8 mouse cellular contexts compared by ENCODE assay signal in the genomic region with DNA sequence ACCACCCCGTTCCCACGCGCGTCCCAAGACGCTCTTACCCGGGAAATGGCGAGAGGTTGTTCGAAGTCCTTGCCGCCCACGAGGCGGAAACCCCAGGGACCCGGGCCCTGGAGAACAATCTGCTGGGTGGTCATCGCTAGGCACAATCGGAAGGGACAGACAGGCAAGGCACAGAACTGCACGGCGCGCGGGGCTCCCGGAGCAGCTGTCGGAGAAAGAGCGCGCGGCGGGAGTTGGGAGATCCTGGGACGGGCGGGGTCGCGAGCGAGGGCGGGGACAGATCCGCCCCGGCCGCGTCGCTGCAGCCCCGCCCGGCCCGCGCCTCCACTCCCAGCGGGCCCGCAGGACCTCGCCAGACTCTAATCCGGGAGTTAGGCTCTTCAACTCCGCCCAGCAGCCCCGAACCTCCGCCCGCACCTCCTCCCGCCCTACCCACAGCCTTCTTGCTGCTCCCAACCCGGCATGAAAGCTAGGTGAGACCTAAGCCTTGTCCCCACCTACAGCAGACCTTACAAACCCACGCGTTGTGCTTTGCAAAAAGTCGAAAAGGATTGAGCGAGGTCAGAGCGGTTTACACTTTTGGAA. TPM values are rescaled to one million over a fixed set of nuclear protein-coding genes. Genes with fewer than 3 reads are reported as not detected.
DNase-seq lines count a peak whose midpoint lies in the region; ATAC-seq and TF ChIP-seq lines count a peak whose summit lies in the region.

A gene (minus strand): TSS at position 535 of the 585 bp plus-strand sequence.

- peak within 1 kb of the TSS; percentile 95 for H3K4me2 ChIP-seq in hindbrain, postnatal 0 days (ENCODE audit: low read depth, low read length)
- H3K4me2 ChIP-seq in midbrain, postnatal 0 days (ENCODE audit: low read depth, low read length, poor library complexity, severe bottlenecking) = peak within 1 kb of the TSS; percentile 94
- H3K4me2 ChIP-seq in stomach, embryonic 16.5 days (ENCODE audit: low read depth, low read length) = peak within 1 kb of the TSS; percentile 82

- H3K4me3 ChIP-seq in hindbrain, postnatal 0 days (ENCODE audit: low read length) = peak within 1 kb of the TSS; percentile 56
- peak within 1 kb of the TSS; percentile 52 for H3K4me3 ChIP-seq in midbrain, postnatal 0 days (ENCODE audit: low read depth, low read length)
- H3K4me3 ChIP-seq in stomach, embryonic 16.5 days (replicated peaks; ENCODE audit: low read length) = peak within 1 kb of the TSS; percentile 82

- peaks cover 29% of the 10 kb centered on the region for H3K27me3 ChIP-seq in hindbrain, postnatal 0 days (ENCODE audit: insufficient read depth, low read length)
- H3K27me3 ChIP-seq in midbrain, postnatal 0 days (ENCODE audit: insufficient read depth, low read length) = peaks cover 27% of the 10 kb centered on the region
- no peaks in the 10 kb centered on the region for H3K27me3 ChIP-seq in stomach, embryonic 16.5 days (ENCODE audit: control insufficient read depth, insufficient read depth, low read length)

- H3K27ac ChIP-seq in hindbrain, postnatal 0 days = no peak within 1 kb of the TSS
- no peak within 1 kb of the TSS for H3K27ac ChIP-seq in midbrain, postnatal 0 days (ENCODE audit: low read depth, low read length)
- H3K27ac ChIP-seq in stomach, embryonic 16.5 days (ENCODE audit: low read length) = peak within 1 kb of the TSS; percentile 78

- H3K9ac ChIP-seq in hindbrain, postnatal 0 days (replicated peaks; ENCODE audit: low read length) = peak within 1 kb of the TSS; percentile 47
- H3K9ac ChIP-seq in midbrain, postnatal 0 days (replicated peaks; ENCODE audit: low read length, poor library complexity, severe bottlenecking) = no peak within 1 kb of the TSS; the same call in 1 of the 2 replicates
- peak within 1 kb of the TSS; percentile 87 for H3K9ac ChIP-seq in stomach, embryonic 16.5 days (ENCODE audit: low read length)

- no peaks in the 10 kb centered on the region for H3K9me3 ChIP-seq in hindbrain, postnatal 0 days (ENCODE audit: low read length)
- H3K9me3 ChIP-seq in midbrain, postnatal 0 days (ENCODE audit: low read length) = no peaks in the 10 kb centered on the region
- H3K9me3 ChIP-seq in stomach, embryonic 16.5 days (replicated peaks; ENCODE audit: control insufficient read depth, low read length) = no peaks in the 10 kb centered on the region

- peak; percentile 27 for DNase-seq in layer of hippocampus, adult 11-12 months (ENCODE audit: low spot score)
- no peak for DNase-seq in layer of hippocampus, postnatal 10 days (ENCODE audit: low spot score in 2 of 2)
- DNase-seq in c-Kit-positive CD71-positive TER-119-negative erythroid progenitor cells, embryonic 14.5 days (ENCODE audit: low read depth) = peak; percentile 74
- peak; percentile 79 for DNase-seq in gastrocnemius, postnatal 10 days
- peak; percentile 56 for DNase-seq in hindbrain, postnatal 0 days (ENCODE audit: low spot score)
- DNase-seq in liver = peak; percentile 83
- peak; percentile 25 for DNase-seq in midbrain, postnatal 0 days (ENCODE audit: low spot score)

- H3K4me1 ChIP-seq in hindbrain, postnatal 0 days (ENCODE audit: insufficient read depth, low read length) = no peaks in the 10 kb centered on the region; the same call in 1 of the 2 replicates
- H3K4me1 ChIP-seq in midbrain, postnatal 0 days (ENCODE audit: insufficient read depth, low read length) = no peaks in the 10 kb centered on the region
- H3K4me1 ChIP-seq in stomach, embryonic 16.5 days (ENCODE audit: control insufficient read depth, insufficient read depth, low read length) = peaks cover 5% of the 10 kb centered on the region; the same call in 1 of the 2 replicates

- no peak for TF ChIP-seq CTCF in hindbrain, postnatal 0 days (IDR thresholded peaks at IDR 0.05; ENCODE audit: low read depth)
- TF ChIP-seq CTCF in midbrain, postnatal 0 days (IDR thresholded peaks at IDR 0.05) = no peak

- ATAC-seq in hindbrain, postnatal 0 days = peak; percentile 77
- peak; percentile 55 for ATAC-seq in midbrain, postnatal 0 days (ENCODE audit: low FRiP score)
- ATAC-seq in stomach, embryonic 16.5 days (ENCODE audit: insufficient read depth, low FRiP score) = peak; percentile 94

- no peaks in the 10 kb centered on the region for H3K36me3 ChIP-seq in hindbrain, postnatal 0 days (ENCODE audit: insufficient read depth, low read length)
- H3K36me3 ChIP-seq in midbrain, postnatal 0 days (ENCODE audit: insufficient read depth, low read length) = no peaks in the 10 kb centered on the region
- no peaks in the 10 kb centered on the region for H3K36me3 ChIP-seq in stomach, embryonic 16.5 days (ENCODE audit: control insufficient read depth, insufficient read depth, low read length)

- WGBS in hindbrain, postnatal 0 days = under 1% methylated on average over 47 of the region's 54 CpGs
- under 1% methylated on average over 36 of the region's 54 CpGs for WGBS in midbrain, postnatal 0 days
- WGBS in stomach, embryonic 16.5 days = under 1% methylated on average over 54 of the region's 54 CpGs

RNA-seq across cellular contexts. Expression of the gene that starts here (rescaled TPM):
- total RNA-seq in layer of hippocampus, postnatal 10 days (2021) = 1 to 10 TPM; 7.6 to 9.0 TPM
- 100 to 1,000 TPM; 156 to 157 TPM for total RNA-seq in gastrocnemius, postnatal 10 days (2021)
- total RNA-seq in hindbrain, postnatal 0 days (2014; rRNA removed) = 1.2 and 2.8 TPM in 2 replicates
- 10.3 and 12.2 TPM in 2 replicates for polyA plus RNA-seq in hindbrain, postnatal 0 days (2015; fragmentation: Nextera tagmentation; extraction: Ambion mirVana)
- 0.71 and 1.5 TPM in 2 replicates for total RNA-seq in midbrain, postnatal 0 days (2014; rRNA removed)
- 4.4 and 4.5 TPM in 2 replicates for polyA plus RNA-seq in midbrain, postnatal 0 days (2015; fragmentation: Nextera tagmentation; extraction: Ambion mirVana)
- polyA plus RNA-seq in stomach, embryonic 16.5 days (2015; fragmentation: Nextera tagmentation; extraction: Ambion mirVana) = 243 and 264 TPM in 2 replicates

Comparison
In these comparisons a context has a peak if more than half of its experiments do, and no peak if none do; other contexts are left out.
1. RNA of the gene that starts here (total RNA-seq): 156 to 157 TPM in gastrocnemius, postnatal 10 days; 7.6 to 9.0 TPM in layer of hippocampus, postnatal 10 days, 1.2 to 2.8 TPM in hindbrain, postnatal 0 days and 0.71 to 1.5 TPM in midbrain, postnatal 0 days; every median in the first group is over 10 times any median in the second.
2. RNA of the gene that starts here (polyA plus RNA-seq): 243 to 264 TPM in stomach, embryonic 16.5 days; 10.3 to 12.2 TPM in hindbrain, postnatal 0 days and 4.4 to 4.5 TPM in midbrain, postnatal 0 days; every median in the first group is over 10 times any median in the second.
3. DNase-seq: peak in layer of hippocampus, adult 11-12 months (single experiment), c-Kit-positive CD71-positive TER-119-negative erythroid progenitor cells, embryonic 14.5 days (single experiment), gastrocnemius, postnatal 10 days (single experiment), hindbrain, postnatal 0 days (single experiment), liver (single experiment) and midbrain, postnatal 0 days (single experiment); none in layer of hippocampus, postnatal 10 days (0 of 2).
4. Peak in every context shown above with its lines, with median percentiles within 50 percentile points of each other: ATAC-seq, H3K4me2 ChIP-seq and H3K4me3 ChIP-seq.